Mouse (Mus musculus) erythroblast, embryonic 14.5 days (primary cell): ENCODE data around the gene Ncmap.

Experiments used
- GATA1 ChIP-seq: IDR thresholded peaks from 2 replicates; pipeline ENCODE4 v1.6.1; 2012; ENCODE audit warnings: low read length, inconsistent platforms, mixed read lengths
- TAL1 ChIP-seq: IDR thresholded peaks from 3 replicates; pipeline ENCODE4 v1.6.1; 2012; ENCODE audit warnings: low read length, inconsistent platforms, mixed read lengths

GRCm38 (mm10) chr4:135375444-135375843 lies 22.6 kb downstream of the Ncmap start:
- TF ChIP-seq GATA1 (no peak), TAL1 (no peak)
